Mouse (Mus musculus): ENCODE data around the gene Arpc4. TPM values are rescaled to one million over a fixed set of nuclear protein-coding genes. Genes with fewer than 3 reads are reported as not detected.

The Arpc4 gene
- total and polyA plus RNA-seq, 2 experiments from 2014 or later, result 178 to 475 TPM

GRCm38 (mm10) chr6:113373491-113373890, 4.4 kb upstream of the Arpc4 start:
- 94% methylated on average over 4 of the region's 4 CpGs for WGBS
- DNase-seq (ENCODE audit: low spot score), result no peak
- Histone ChIP-seq H3K4me1 (ENCODE audit: insufficient read depth, low read length) (peaks cover 6% of the 10 kb centered on the region; the same call in 1 of the 2 replicates), H3K9ac (replicated peaks; ENCODE audit: low read length) (no peak overlapping the region), H3K27ac (no peak overlapping the region), H3K9me3 (ENCODE audit: low read length) (no peaks in the 10 kb centered on the region), H3K4me3 (ENCODE audit: low read length) (no peak overlapping the region), H3K36me3 (ENCODE audit: insufficient read depth, low read length) (peaks cover 68% of the 10 kb centered on the region), H3K4me2 (ENCODE audit: low read depth, low read length) (no peak overlapping the region), H3K27me3 (ENCODE audit: insufficient read depth, low read length) (no peaks in the 10 kb centered on the region)
- no peak for ATAC-seq
- TF ChIP-seq CTCF (IDR thresholded peaks at IDR 0.05; ENCODE audit: low read depth), result no peak

- peak overlapping the region; percentile 82 for H3K4me3 ChIP-seq (ENCODE audit: low read length)
- H3K36me3 ChIP-seq (ENCODE audit: insufficient read depth, low read length), result peaks cover 47% of the 10 kb centered on the region
- DNase-seq (ENCODE audit: low spot score), result no peak
- H3K4me1 ChIP-seq (ENCODE audit: insufficient read depth, low read length), result peaks cover 13% of the 10 kb centered on the region; the same call in 1 of the 2 replicates
- TF ChIP-seq CTCF (IDR thresholded peaks at IDR 0.05; ENCODE audit: low read depth), result no peak
- WGBS, result 12% methylated on average over 7 of the region's 7 CpGs
- H3K27me3 ChIP-seq (ENCODE audit: insufficient read depth, low read length), result no peaks in the 10 kb centered on the region
- H3K27ac ChIP-seq, result peak overlapping the region; percentile 95
- peak overlapping the region; percentile 89 for H3K9ac ChIP-seq (replicated peaks; ENCODE audit: low read length)
- H3K9me3 ChIP-seq (ENCODE audit: low read length), result no peaks in the 10 kb centered on the region
- ATAC-seq, result no peak
- H3K4me2 ChIP-seq (ENCODE audit: low read depth, low read length), result peak overlapping the region; percentile 66
Observed at GRCm38 (mm10) chr6:113377172-113377495, 781 bp upstream of the Arpc4 start.

- H3K9ac ChIP-seq (replicated peaks; ENCODE audit: low read length), result no peak overlapping the region
- no peaks in the 10 kb centered on the region for H3K9me3 ChIP-seq (ENCODE audit: low read length)
- peaks cover 40% of the 10 kb centered on the region; the same call in 1 of the 2 replicates for H3K36me3 ChIP-seq (ENCODE audit: insufficient read depth, low read length)
- no peaks in the 10 kb centered on the region for H3K27me3 ChIP-seq (ENCODE audit: insufficient read depth, low read length)
- WGBS, result 88% methylated on average over 6 of the region's 6 CpGs
- H3K4me1 ChIP-seq (ENCODE audit: insufficient read depth, low read length), result peaks cover 13% of the 10 kb centered on the region; the same call in 1 of the 2 replicates
- peak overlapping the region; percentile 66 for H3K4me2 ChIP-seq (ENCODE audit: low read depth, low read length)
- ATAC-seq (no peak), DNase-seq (ENCODE audit: low spot score) (no peak)
- no peak for TF ChIP-seq CTCF (IDR thresholded peaks at IDR 0.05; ENCODE audit: low read depth)
- no peak overlapping the region for H3K27ac ChIP-seq
- H3K4me3 ChIP-seq (ENCODE audit: low read length), result peak overlapping the region; percentile 82
Observed at GRCm38 (mm10) chr6:113379246-113379645, 1.3 kb downstream of the Arpc4 start.

- no peak overlapping the region for H3K9ac ChIP-seq (replicated peaks; ENCODE audit: low read length)
- no peak overlapping the region for H3K4me3 ChIP-seq (ENCODE audit: low read length)
- H3K36me3 ChIP-seq (ENCODE audit: insufficient read depth, low read length), result peaks cover 41% of the 10 kb centered on the region
- H3K9me3 ChIP-seq (ENCODE audit: low read length), result no peaks in the 10 kb centered on the region
- 91% methylated on average over 11 of the region's 11 CpGs for WGBS
- no peak for DNase-seq (ENCODE audit: low spot score)
- ATAC-seq, result no peak
- peaks cover 13% of the 10 kb centered on the region; the same call in 1 of the 2 replicates for H3K4me1 ChIP-seq (ENCODE audit: insufficient read depth, low read length)
- no peaks in the 10 kb centered on the region for H3K27me3 ChIP-seq (ENCODE audit: insufficient read depth, low read length)
- H3K4me2 ChIP-seq (ENCODE audit: low read depth, low read length), result no peak overlapping the region
- no peak for TF ChIP-seq CTCF (IDR thresholded peaks at IDR 0.05; ENCODE audit: low read depth)
- H3K27ac ChIP-seq, result no peak overlapping the region
Observed at GRCm38 (mm10) chr6:113380480-113380879, 2.6 kb downstream of the Arpc4 start.

- Histone ChIP-seq H3K27ac (peak overlapping the region; percentile 68), H3K9ac (replicated peaks; ENCODE audit: low read length) (no peak overlapping the region), H3K36me3 (ENCODE audit: insufficient read depth, low read length) (peaks cover 58% of the 10 kb centered on the region), H3K4me2 (ENCODE audit: low read depth, low read length) (no peak overlapping the region), H3K4me3 (ENCODE audit: low read length) (no peak overlapping the region), H3K4me1 (ENCODE audit: insufficient read depth, low read length) (no peaks in the 10 kb centered on the region), H3K27me3 (ENCODE audit: insufficient read depth, low read length) (no peaks in the 10 kb centered on the region), H3K9me3 (ENCODE audit: low read length) (no peaks in the 10 kb centered on the region)
- WGBS, result 61% methylated on average over 8 of the region's 8 CpGs
- peak; percentile 78 for DNase-seq (ENCODE audit: low spot score)
- 0 out of 2 replicates have a peak, but pooled peaks have one; percentile 12 for TF ChIP-seq CTCF (IDR thresholded peaks at IDR 0.05; ENCODE audit: low read depth)
- ATAC-seq, result peak; percentile 85
Observed at GRCm38 (mm10) chr6:113384351-113384927, 6.5 kb downstream of the Arpc4 start.

GRCm38 (mm10) chr6:113385160-113385714, 7.3 kb downstream of the Arpc4 start:
- peaks cover 63% of the 10 kb centered on the region for H3K36me3 ChIP-seq (ENCODE audit: insufficient read depth, low read length)
- H3K9ac ChIP-seq (replicated peaks; ENCODE audit: low read length), result no peak overlapping the region
- H3K4me1 ChIP-seq (ENCODE audit: insufficient read depth, low read length), result no peaks in the 10 kb centered on the region
- H3K4me3 ChIP-seq (ENCODE audit: low read length), result no peak overlapping the region
- H3K4me2 ChIP-seq (ENCODE audit: low read depth, low read length), result no peak overlapping the region
- H3K27ac ChIP-seq, result peak overlapping the region; percentile 48; the same call in 1 of the 2 replicates
- H3K27me3 ChIP-seq (ENCODE audit: insufficient read depth, low read length), result no peaks in the 10 kb centered on the region
- no peak for TF ChIP-seq CTCF (IDR thresholded peaks at IDR 0.05; ENCODE audit: low read depth)
- no peaks in the 10 kb centered on the region for H3K9me3 ChIP-seq (ENCODE audit: low read length)
- WGBS, result 70% methylated on average over 11 of the region's 11 CpGs
- no peak for ATAC-seq
- no peak for DNase-seq (ENCODE audit: low spot score)

GRCm38 (mm10) chr6:113386025-113386424, 8.1 kb downstream of the Arpc4 start:
- H3K9me3 ChIP-seq (ENCODE audit: low read length), result no peaks in the 10 kb centered on the region
- peaks cover 61% of the 10 kb centered on the region for H3K36me3 ChIP-seq (ENCODE audit: insufficient read depth, low read length)
- no peak overlapping the region for H3K9ac ChIP-seq (replicated peaks; ENCODE audit: low read length)
- DNase-seq (ENCODE audit: low spot score) (peak; percentile 54), ATAC-seq (peak; percentile 36)
- no peaks in the 10 kb centered on the region for H3K27me3 ChIP-seq (ENCODE audit: insufficient read depth, low read length)
- H3K4me3 ChIP-seq (ENCODE audit: low read length), result no peak overlapping the region
- WGBS, result 65% methylated on average over 3 of the region's 3 CpGs
- no peak overlapping the region for H3K4me2 ChIP-seq (ENCODE audit: low read depth, low read length)
- TF ChIP-seq CTCF (IDR thresholded peaks at IDR 0.05; ENCODE audit: low read depth), result no peak
- H3K4me1 ChIP-seq (ENCODE audit: insufficient read depth, low read length), result no peaks in the 10 kb centered on the region
- H3K27ac ChIP-seq, result peak overlapping the region; percentile 48

Measured in hindbrain, postnatal 0 days (tissue).